Comparison of ENCODE assay signal across 28 mouse cellular contexts in genomic region chr11:83233621-83234020, GRCm38 (mm10). TPM values are rescaled to one million over a fixed set of nuclear protein-coding genes. Genes with fewer than 3 reads are reported as not detected.
DNase-seq lines count a peak whose midpoint lies in the region; ATAC-seq and TF ChIP-seq lines count a peak whose summit lies in the region.
"Not testable (repeated sequence)": the region's sequence is repeated elsewhere in the genome, so short reads cannot be mapped to it uniquely, and the experiment has no call there.
"Had no signal": no experiment of that assay in that cellular context is flagged by ENCODE, and none has a peak within 500 bp of the region (broad histone marks: within the 10 kb centered on the region; RNA-seq: fewer than 3 reads in every experiment).

No protein-coding gene starts in this region.

- not testable (repeated sequence) for H3K9ac ChIP-seq in liver, embryonic 14.5 days (replicated peaks); liver, postnatal 0 days (replicated peaks)

- DNase-seq in ES-CJ7 (ENCODE audit: low read depth, low spot score) (peak; percentile 70), R1 (ENCODE audit: low read depth, low spot score) (peak; percentile 87), liver (peak; percentile 64)
- DNase-seq in embryo, embryonic 11 days = peak; percentile 9
- peak in 2 of 3 experiments; percentile 54 to 62 for DNase-seq in liver, embryonic 14.5 days (ENCODE audit: low read depth in 3 of 3, low spot score in 3 of 3)
- DNase-seq in liver, postnatal 0 days = peak; percentile 65
- DNase-seq in spleen, adult 12 weeks (ENCODE audit: low spot score) = peak; percentile 54

- ATAC-seq in erythroblast, adult 5-6 weeks (replicated peaks; ENCODE audit: low FRiP score, poor library complexity, severe bottlenecking) = peak; percentile 75
- ATAC-seq in liver, embryonic 14.5 days (ENCODE audit: insufficient read depth) = peak; percentile 65; the same call in 1 of the 2 replicates
- peak; percentile 63; the same call in 1 of the 2 replicates for ATAC-seq in liver, postnatal 0 days

- H3K4me3 ChIP-seq in liver, embryonic 14.5 days (ENCODE audit: insufficient read depth in 1 of 2, low read depth in 2 of 2, low read length in 2 of 2); liver, postnatal 0 days (ENCODE audit: low read depth, low read length): not testable (repeated sequence)

- WGBS in liver, embryonic 14.5 days (ENCODE audit: insufficient replicate concordance) = 20% methylated on average over 5 of the region's 5 CpGs
- whole genome bisulfite sequencing in liver, postnatal 0 days (ENCODE audit: insufficient replicate concordance) = 47% methylated on average over 5 of the region's 5 CpGs

- H3K27me3 ChIP-seq in liver, embryonic 14.5 days (ENCODE audit: control insufficient read depth, insufficient read depth, low read length); liver, postnatal 0 days (ENCODE audit: insufficient read depth, low read length): not testable (repeated sequence)

- H3K4me1 ChIP-seq in liver, embryonic 14.5 days (replicated peaks; ENCODE audit: control insufficient read depth in 2 of 2, insufficient read depth in 2 of 2, low read length in 1 of 2) = peaks cover 7 to 18% of the 10 kb centered on the region in 2 experiments; a peak in 3 of 4 replicates
- not testable (repeated sequence) for H3K4me1 ChIP-seq in liver, postnatal 0 days (ENCODE audit: insufficient read depth)

- TF ChIP-seq EP300 in liver, embryonic 14.5 days (IDR thresholded peaks at IDR 0.05; ENCODE audit: low read depth) = peak; percentile 87
- TF ChIP-seq EP300 in liver, postnatal 0 days (IDR thresholded peaks at IDR 0.05; ENCODE audit: low read depth) = peak; percentile 94

- H3K36me3 ChIP-seq in liver, embryonic 14.5 days (replicated peaks; ENCODE audit: control insufficient read depth, insufficient read depth, low read depth); liver, postnatal 0 days (replicated peaks; ENCODE audit: insufficient read depth, low read length): not testable (repeated sequence)

- TF ChIP-seq CTCF in liver, embryonic 14.5 days (IDR thresholded peaks at IDR 0.05; ENCODE audit: low read depth); liver, postnatal 0 days (IDR thresholded peaks at IDR 0.05; ENCODE audit: low read depth): not testable (repeated sequence)

- not testable (repeated sequence) for H3K9me3 ChIP-seq in liver, embryonic 14.5 days (ENCODE audit: control insufficient read depth, low read length); liver, postnatal 0 days (ENCODE audit: low read length)

- H3K27ac ChIP-seq in liver, embryonic 14.5 days = peak overlapping the region; percentile 76
- peak overlapping the region; percentile 52 for H3K27ac ChIP-seq in liver, postnatal 0 days (ENCODE audit: low read depth)

- peak overlapping the region; percentile 13; the same call in 1 of the 2 replicates for H3K4me2 ChIP-seq in liver, embryonic 14.5 days (ENCODE audit: low read depth)
- H3K4me2 ChIP-seq in liver, postnatal 0 days (ENCODE audit: low read depth, low read length) = not testable (repeated sequence)

RNA-seq across cellular contexts. Expression of gene Slfn3, which starts 42.5 kb away (rescaled TPM):
- 8.6 and 10.0 TPM in 2 replicates for total RNA-seq in erythroblast, adult 5-6 weeks (2015; ENCODE audit: low replicate concordance)
- total RNA-seq in erythroblast, adult 5-6 weeks (2017; ENCODE audit: low replicate concordance) = 11.9 and 15.3 TPM in 2 replicates
- polyA plus RNA-seq in liver, embryonic 14.5 days (2012; rRNA removed) = 1.3 and 2.6 TPM in 2 replicates
- polyA plus RNA-seq in liver, embryonic 14.5 days (2014; fragmentation: Nextera tagmentation; extraction: Ambion mirVana) = 2.4 and 2.7 TPM in 2 replicates
- polyA plus RNA-seq in liver, postnatal 0 days (2015; fragmentation: Nextera tagmentation; extraction: Ambion mirVana) = 0.77 and 1.1 TPM in 2 replicates
- polyA plus RNA-seq: erythroblast, embryonic 14.5 days; G1E had no signal

RNA-seq across cellular contexts. Expression of gene Slfn14, which starts 52.9 kb away (rescaled TPM):
- 616 and 623 TPM in 2 replicates for total RNA-seq in erythroblast, adult 5-6 weeks (2015; ENCODE audit: low replicate concordance)
- total RNA-seq in erythroblast, adult 5-6 weeks (2017; ENCODE audit: low replicate concordance) = 920 and 955 TPM in 2 replicates
- polyA plus RNA-seq in liver, embryonic 14.5 days (2012; rRNA removed) = 11.4 and 15.4 TPM in 2 replicates
- 29.3 and 30.4 TPM in 2 replicates for polyA plus RNA-seq in liver, embryonic 14.5 days (2014; fragmentation: Nextera tagmentation; extraction: Ambion mirVana)
- polyA plus RNA-seq in liver, postnatal 0 days (2015; fragmentation: Nextera tagmentation; extraction: Ambion mirVana) = 14.3 and 14.8 TPM in 2 replicates
- total RNA-seq: adrenal gland, adult 18-20 months; adrenal gland, postnatal 36 days; CH12.LX; common myeloid progenitor, adult 5-6 weeks; gastrocnemius, adult 2 months; gastrocnemius, postnatal 14 days; heart, adult 8-10 months; hematopoietic stem cell, adult 5-6 weeks had no signal
- polyA plus RNA-seq: forebrain, embryonic 16.5 days; frontal cortex, adult 2 months; intestine, postnatal 0 days had no signal

RNA-seq across cellular contexts. Expression of gene Slfn4, which starts 58.6 kb away (rescaled TPM):
- total RNA-seq in erythroblast, adult 5-6 weeks (2015; ENCODE audit: low replicate concordance) = 52.5 and 75.0 TPM in 2 replicates
- total RNA-seq in erythroblast, adult 5-6 weeks (2017; ENCODE audit: low replicate concordance) = 22.6 and 27.2 TPM in 2 replicates
- polyA plus RNA-seq in liver, embryonic 14.5 days (2012; rRNA removed) = 0.21 and 0.37 TPM in 2 replicates
- 0.10 and 0.25 TPM in 2 replicates for polyA plus RNA-seq in liver, embryonic 14.5 days (2014; fragmentation: Nextera tagmentation; extraction: Ambion mirVana)
- polyA plus RNA-seq in liver, postnatal 0 days (2015; fragmentation: Nextera tagmentation; extraction: Ambion mirVana) = 2.7 and 3.1 TPM in 2 replicates
- total RNA-seq: CH12.LX had no signal
- polyA plus RNA-seq: embryonic facial prominence, embryonic 11.5 days; erythroblast, embryonic 14.5 days; forebrain, embryonic 10.5 days; forebrain, embryonic 13.5 days; forebrain, embryonic 16.5 days; G1E; heart, embryonic 11.5 days; heart, embryonic 14.5 days; hindbrain, embryonic 12.5 days; hindbrain, embryonic 15.5 days had no signal

Comparison
In these comparisons a context has a peak if more than half of its experiments do, and no peak if none do; other contexts are left out.
1. DNase-seq: peak in every context shown above with its lines; median percentile 87 in R1; 70 in ES-CJ7; 65 in liver, postnatal 0 days; 64 in liver; 58 in liver, embryonic 14.5 days; 54 in spleen, adult 12 weeks; 9 in embryo, embryonic 11 days.